Mouse (Mus musculus) G1E (cell line): Measurements from ENCODE around the gene Sap25. TPM values are rescaled to one million over a fixed set of nuclear protein-coding genes. Genes with fewer than 3 reads are reported as not detected.

ENCODE experiments used
- ATAC-seq: 2 replicates; pipeline ENCODE4 v1.8.0; 2016; ENCODE audit warnings: mild to moderate bottlenecking; ENCODE audit not compliant: insufficient number of reproducible peaks, poor library complexity, low FRiP score, severe bottlenecking; ENCODE audit errors: extremely low read depth
- DNase-seq: peaks from one replicate; pipeline ENCODE4 v3.0.0; 2012; ENCODE audit warnings: low spot score
- H3K27me3 ChIP-seq: 2 replicates; pipeline ENCODE4 v1.6.1; 2012; ENCODE audit warnings: mild to moderate bottlenecking, low read length, inconsistent platforms; ENCODE audit not compliant: insufficient read depth
- H3K36me3 ChIP-seq: replicated peaks from 2 replicates; pipeline ENCODE3; 2012; ENCODE audit warnings: mild to moderate bottlenecking, inconsistent platforms
- H3K4me1 ChIP-seq: 2 replicates; pipeline ENCODE4 v1.6.1; 2012; ENCODE audit warnings: low read depth, low read length, inconsistent platforms, mixed read lengths; ENCODE audit not compliant: insufficient read depth
- H3K4me3 ChIP-seq: 2 replicates; pipeline ENCODE4 v1.5.1; 2012; ENCODE audit warnings: low read depth, mild to moderate bottlenecking, inconsistent platforms, low read length, moderate library complexity, mixed read lengths
- H3K9me3 ChIP-seq: replicated peaks from 2 replicates; pipeline ENCODE4 v1.6.1; 2012; ENCODE audit warnings: inconsistent platforms
- CTCF ChIP-seq: IDR thresholded peaks from 2 replicates; pipeline ENCODE4 v1.5.1; 2012; ENCODE audit warnings: low read depth, low read length, inconsistent platforms, mixed read lengths
- GATA1 ChIP-seq: IDR thresholded peaks from 2 replicates; pipeline ENCODE4 v1.6.1; 2012; ENCODE audit warnings: borderline replicate concordance, low read length, inconsistent platforms, mixed read lengths
- GATA2 ChIP-seq: IDR thresholded peaks from 2 replicates; pipeline ENCODE4 v1.6.1; 2012; ENCODE audit warnings: low read depth, low read length, inconsistent platforms, borderline replicate concordance
- POLR2AphosphoS5 ChIP-seq: IDR thresholded peaks from 2 replicates; pipeline ENCODE4 v1.6.1; 2012; ENCODE audit warnings: low read depth, low read length, inconsistent platforms; ENCODE audit not compliant: insufficient replicate concordance
- TAL1 ChIP-seq: conservative IDR thresholded peaks from 2 replicates; pipeline ENCODE4 v1.6.1; 2012; ENCODE audit warnings: low read depth, low read length, inconsistent platforms, mixed read lengths
- polyA plus RNA-seq: library from polyadenylated mRNA; stranded (reverse); fragments of >175 nt; gene quantifications from 2 replicates; pipeline ENCODE4 v1.2.3, GENCODE M21; 2012
- total RNA-seq, 2 experiments: library from RNA; stranded (forward) in 1 of 2; stranded (reverse) in 1 of 2; fragments of 200-1000 nt in 1 of 2; fragments of >200 nt in 1 of 2; fragmentation: Nextera tagmentation in 1 of 2; gene quantifications; 2 replicates each; pipeline ENCODE4 v1.2.3; 2014 to 2017

Sap25 gene
- total RNA-seq (2014; fragmentation: Nextera tagmentation) (39.2 and 56.5 TPM in 2 replicates), total RNA-seq (2017) (7.9 and 10.5 TPM in 2 replicates), polyA plus RNA-seq (41.8 and 58.3 TPM in 2 replicates)

DNA sequence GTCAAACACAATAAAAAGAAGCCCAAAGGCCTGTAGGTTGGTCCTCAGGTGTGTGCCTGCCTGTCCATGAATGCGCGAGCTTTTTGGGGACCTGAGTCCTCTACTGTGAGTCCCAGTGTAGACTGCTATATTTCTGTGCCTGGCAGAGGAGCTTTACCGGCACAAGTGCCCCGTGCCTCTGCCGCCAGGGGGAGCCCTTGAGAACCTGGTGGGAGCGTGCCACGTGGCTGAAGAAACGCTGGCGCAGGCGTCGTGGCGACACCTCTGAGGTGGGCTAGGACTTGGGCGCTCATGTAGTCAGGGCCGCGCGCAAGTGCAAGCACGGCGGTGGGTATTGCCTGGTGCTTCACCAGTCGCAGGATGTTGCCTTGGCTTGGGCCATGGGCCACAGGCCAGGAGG is at the start of gene Sap25:
TSS of gene Sap25 (plus strand) at position 281 of the 400 bp plus-strand sequence.
- Histone ChIP-seq H3K9me3 (peaks cover 4% of the 10 kb centered on the region; the same call in 1 of the 2 replicates), H3K36me3 (peaks cover 78% of the 10 kb centered on the region), H3K27me3 (peaks cover 3% of the 10 kb centered on the region; the same call in 1 of the 2 replicates), H3K4me1 (peaks cover 60% of the 10 kb centered on the region), H3K4me3 (peak within 1 kb of the TSS; percentile 20; the same call in 1 of the 2 replicates)
- DNase-seq (peak; percentile 47), ATAC-seq (no peak)
- TF ChIP-seq CTCF (peak; percentile 63), GATA2 (no peak), GATA1 (no peak), POLR2AphosphoS5 (no peak), TAL1 (no peak)

DNA sequence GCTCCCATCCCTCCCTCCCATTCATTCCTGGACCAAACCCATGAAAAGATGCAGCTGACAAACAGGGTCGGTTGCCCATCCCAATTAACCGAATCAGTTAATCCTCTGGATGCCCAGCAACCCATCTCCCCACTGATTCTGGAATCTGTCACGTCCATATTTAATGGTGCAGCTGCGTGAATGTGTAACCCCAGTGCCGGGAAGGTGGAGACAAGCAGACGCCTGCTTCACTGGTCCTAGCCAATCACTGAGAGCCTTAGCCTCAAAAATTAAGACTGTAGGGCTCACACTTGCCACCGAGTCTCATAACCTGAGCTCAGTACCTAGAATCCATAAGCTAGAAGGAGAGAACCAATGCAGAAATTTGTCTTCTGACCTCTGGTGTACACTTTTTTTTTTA is 45.2 kb upstream of the Sap25 start:
- ATAC-seq (no peak), DNase-seq (no peak)
- 0 out of 2 replicates have a peak, but pooled peaks cover 2% of the 10 kb centered on the region for H3K27me3 ChIP-seq
- peaks cover 32% of the 10 kb centered on the region for H3K36me3 ChIP-seq
- H3K4me1 ChIP-seq, result peaks cover 38% of the 10 kb centered on the region
- TF ChIP-seq GATA2 (no peak), POLR2AphosphoS5 (no peak), TAL1 (no peak), GATA1 (no peak), CTCF (no peak)
- H3K4me3 ChIP-seq, result no peak overlapping the region
- H3K9me3 ChIP-seq, result no peaks in the 10 kb centered on the region

DNA sequence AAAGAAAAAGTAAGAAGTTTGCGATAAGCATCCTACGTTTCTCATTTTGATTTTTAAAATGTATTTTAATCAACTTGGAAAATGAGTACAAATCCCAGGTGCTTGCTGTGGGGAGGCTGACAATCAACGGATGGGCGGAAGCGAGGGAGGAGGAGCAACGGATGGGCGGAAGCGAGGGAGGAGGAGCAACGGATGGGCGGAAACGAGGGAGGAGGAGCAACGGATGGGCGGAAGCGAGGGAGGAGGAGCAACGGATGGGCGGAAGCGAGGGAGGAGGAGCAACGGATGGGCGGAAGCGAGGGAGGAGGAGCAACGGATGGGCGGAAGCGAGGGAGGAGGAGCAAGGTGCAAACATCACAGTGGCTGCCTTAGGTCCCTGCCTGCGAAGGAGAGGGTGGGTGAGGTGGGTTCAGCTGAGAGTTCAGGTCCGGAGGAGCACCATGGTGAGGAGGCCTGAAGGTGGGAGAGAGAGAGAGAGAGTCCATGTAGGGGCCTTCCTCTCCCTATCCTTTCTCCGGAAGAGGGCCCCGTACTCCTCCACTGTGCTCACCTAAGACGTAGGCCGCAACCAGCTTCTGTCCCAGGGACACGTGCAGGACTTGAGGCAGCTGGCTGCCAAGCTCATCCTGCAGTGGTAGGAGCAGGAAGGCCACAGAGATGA is 44.4 kb upstream of the Sap25 start:
- peak overlapping the region; percentile 58; the same call in 1 of the 2 replicates for H3K4me3 ChIP-seq

DNA sequence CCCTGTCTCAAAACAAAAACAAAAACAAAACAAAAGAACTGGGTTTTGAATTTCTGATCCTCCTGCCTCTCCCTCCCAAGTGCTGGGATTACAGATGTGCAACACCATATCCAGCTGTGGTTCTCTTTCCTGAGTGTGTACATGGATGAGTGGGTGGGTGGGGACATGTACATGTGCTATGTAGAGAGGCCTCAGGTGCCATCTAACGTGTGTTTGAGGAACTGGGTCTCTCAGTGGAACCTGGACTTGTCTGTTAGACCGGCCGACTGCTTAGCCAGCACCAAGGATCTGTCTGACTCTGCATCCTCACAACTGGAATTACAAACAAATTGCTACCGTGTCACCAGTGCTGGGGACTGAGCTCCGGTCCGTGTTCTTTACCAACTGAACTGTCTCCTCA is 43.5 kb upstream of the Sap25 start:
- DNase-seq, result no peak
- ATAC-seq, result no peak
- no peak overlapping the region for H3K4me3 ChIP-seq
- peaks cover 32% of the 10 kb centered on the region for H3K36me3 ChIP-seq
- H3K9me3 ChIP-seq, result no peaks in the 10 kb centered on the region
- TF ChIP-seq GATA1 (no peak), POLR2AphosphoS5 (no peak)
- H3K27me3 ChIP-seq, result no peaks in the 10 kb centered on the region
- H3K4me1 ChIP-seq, result peaks cover 43% of the 10 kb centered on the region

More for the DNA sequence above, 44.4 kb upstream of the Sap25 start:
- ATAC-seq, result no peak
- TF ChIP-seq POLR2AphosphoS5 (no peak), CTCF (no peak), GATA2 (no peak), TAL1 (no peak), GATA1 (no peak)
- Histone ChIP-seq H3K4me1 (peaks cover 38% of the 10 kb centered on the region), H3K27me3 (0 out of 2 replicates have a peak, but pooled peaks cover 1% of the 10 kb centered on the region), H3K36me3 (peaks cover 32% of the 10 kb centered on the region), H3K9me3 (no peaks in the 10 kb centered on the region)
- no peak for DNase-seq

DNA sequence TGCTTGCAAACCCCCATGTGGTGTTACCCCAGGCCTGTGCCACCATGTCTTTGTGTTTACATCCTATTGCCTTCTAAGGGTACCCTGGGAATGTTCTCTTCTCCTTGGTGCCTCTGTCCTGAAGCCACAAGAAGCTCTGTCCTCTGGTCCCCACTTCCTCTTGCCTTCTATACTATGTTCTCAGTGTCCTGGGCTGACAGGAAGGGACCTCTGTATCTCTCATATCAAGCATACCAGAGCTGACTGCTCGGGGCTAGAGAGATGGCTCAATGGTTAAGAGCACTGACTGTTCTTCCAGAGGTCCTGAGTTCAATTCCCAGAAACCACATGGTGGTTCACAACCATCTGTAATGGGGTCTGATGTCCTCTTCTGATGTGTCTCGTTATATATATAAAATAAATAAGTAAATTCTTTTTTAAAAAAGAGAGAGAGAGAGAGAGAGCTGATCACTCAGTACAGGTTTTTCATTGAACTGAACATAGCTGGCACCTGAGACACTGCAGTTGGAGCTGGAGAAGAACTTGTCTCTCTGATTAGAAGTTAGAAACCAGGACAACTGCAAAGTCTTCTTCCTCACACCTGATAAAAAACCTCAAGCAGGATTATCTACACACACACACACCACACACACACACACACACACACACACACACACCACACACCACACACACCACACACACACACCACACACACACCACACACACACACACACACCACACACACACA is 42.9 kb upstream of the Sap25 start:
- no peak for ATAC-seq
- peaks cover 49% of the 10 kb centered on the region for H3K4me1 ChIP-seq
- no peak for DNase-seq
- H3K36me3 ChIP-seq, result peaks cover 32% of the 10 kb centered on the region
- H3K4me3 ChIP-seq, result peak overlapping the region; percentile 44; the same call in 1 of the 2 replicates
- no peak for TF ChIP-seq TAL1
- no peak for TF ChIP-seq POLR2AphosphoS5
- no peak for TF ChIP-seq GATA1
- no peak for TF ChIP-seq CTCF
- no peak for TF ChIP-seq GATA2
- no peaks in the 10 kb centered on the region for H3K9me3 ChIP-seq
- no peaks in the 10 kb centered on the region for H3K27me3 ChIP-seq

DNA sequence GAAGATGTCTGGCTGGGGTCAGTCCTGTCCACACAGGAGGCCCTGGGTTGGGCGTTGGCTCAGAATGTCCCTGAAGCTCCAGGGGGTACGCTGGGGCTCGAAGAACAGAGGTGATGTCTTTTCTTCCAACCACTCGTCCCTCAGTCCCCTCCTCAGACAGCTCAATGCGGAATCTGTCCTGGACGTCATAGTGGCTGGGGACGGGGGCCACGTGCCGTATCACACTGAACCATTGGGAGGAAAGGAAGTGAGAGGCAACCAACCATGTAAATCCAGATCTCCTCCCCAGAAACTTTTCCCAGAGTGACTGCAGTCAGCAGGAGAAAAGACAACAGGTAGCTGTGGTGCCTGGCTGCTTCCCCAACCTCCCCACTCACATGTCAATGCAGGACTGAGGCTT is 41.5 kb upstream of the Sap25 start:
- TF ChIP-seq POLR2AphosphoS5, result no peak
- no peak for TF ChIP-seq CTCF
- no peak for TF ChIP-seq TAL1
- no peak for TF ChIP-seq GATA1
- no peak for TF ChIP-seq GATA2
- peak overlapping the region; percentile 76 for H3K4me3 ChIP-seq
- no peaks in the 10 kb centered on the region for H3K9me3 ChIP-seq
- no peaks in the 10 kb centered on the region for H3K27me3 ChIP-seq
- peaks cover 34% of the 10 kb centered on the region for H3K36me3 ChIP-seq
- peaks cover 57% of the 10 kb centered on the region for H3K4me1 ChIP-seq
- ATAC-seq, result no peak
- DNase-seq, result no peak
